Mouse (Mus musculus): ENCODE measurements around the gene E430018J23Rik.
"Not testable (repeated sequence)": the region's sequence is repeated elsewhere in the genome, so short reads cannot be mapped to it uniquely, and the experiment has no call there.

DNA sequence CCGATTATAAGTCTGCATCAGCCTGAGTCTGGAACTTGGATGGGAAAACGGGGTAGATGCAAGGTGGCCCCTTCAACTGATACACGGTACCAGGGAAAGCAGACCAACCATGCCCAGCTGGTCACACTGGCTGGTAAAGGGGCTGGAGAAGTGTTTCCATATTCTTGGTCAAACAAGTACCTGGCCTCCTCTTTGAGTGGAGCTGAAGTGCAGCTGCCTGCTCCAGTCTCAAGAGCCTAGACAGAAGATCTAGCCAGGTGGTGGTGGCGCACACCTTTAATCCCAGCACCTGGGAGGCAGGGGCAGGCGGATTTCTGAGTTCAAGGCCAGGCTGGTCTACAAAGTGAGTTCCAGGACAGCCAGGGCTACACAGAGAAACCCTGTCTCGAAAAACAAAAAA lies 51.6 kb downstream of the E430018J23Rik start:
- not testable (repeated sequence) for TF ChIP-seq CTCF, EP300 (IDR thresholded peaks at IDR 0.05; ENCODE audit: low read depth)
